Mouse (Mus musculus): ENCODE measurements around the gene Cacng3. TPM values are rescaled to one million over a fixed set of nuclear protein-coding genes. Genes with fewer than 3 reads are reported as not detected.
A peak's percentile ranks its signal among the peaks of the same experiment; 100 is the strongest.

Cacng3 gene
- polyA plus RNA-seq, 1 experiment from 2014 or later: 2.6 TPM

DNA sequence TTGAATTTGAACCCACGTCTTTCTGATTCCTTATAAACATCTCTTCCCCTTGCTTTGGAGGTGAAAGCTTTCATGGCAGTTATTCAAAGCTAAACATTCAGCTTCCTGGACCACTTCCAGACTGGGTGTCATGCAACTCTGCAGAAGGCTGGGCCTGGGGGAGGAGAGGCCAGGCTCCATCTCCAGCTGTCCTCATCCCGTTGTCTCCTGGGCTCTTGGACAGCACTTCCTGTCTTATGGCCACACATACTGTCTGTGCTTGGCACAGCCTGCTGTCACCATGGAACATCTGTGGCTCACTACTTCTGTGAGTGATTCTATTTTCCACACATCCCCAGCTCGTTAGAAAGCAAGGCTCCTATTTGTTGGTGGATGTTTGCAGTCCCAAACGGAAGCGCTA is 31.5 kb downstream of the Cacng3 start:
- H3K4me2 ChIP-seq: no peak overlapping the region
- H3K27ac ChIP-seq (ENCODE audit: low read depth, low read length): no peak overlapping the region
- no peaks in the 10 kb centered on the region for H3K4me1 ChIP-seq (ENCODE audit: control insufficient read depth, insufficient read depth, low read length)
- H3K9me3 ChIP-seq (ENCODE audit: control insufficient read depth, low read length): no peaks in the 10 kb centered on the region
- H3K4me3 ChIP-seq (ENCODE audit: low read depth, low read length): no peak overlapping the region
- no peak overlapping the region for H3K9ac ChIP-seq (ENCODE audit: low read length)
- peak; percentile 23 for DNase-seq (ENCODE audit: low spot score, missing footprints)
- no peaks in the 10 kb centered on the region for H3K27me3 ChIP-seq (ENCODE audit: control insufficient read depth, insufficient read depth, low read length)
- 85% methylated on average over 5 of the region's 5 CpGs for WGBS
- H3K36me3 ChIP-seq (ENCODE audit: control insufficient read depth, insufficient read depth, low read length): no peaks in the 10 kb centered on the region
- no peak for ATAC-seq (ENCODE audit: low FRiP score)

DNA sequence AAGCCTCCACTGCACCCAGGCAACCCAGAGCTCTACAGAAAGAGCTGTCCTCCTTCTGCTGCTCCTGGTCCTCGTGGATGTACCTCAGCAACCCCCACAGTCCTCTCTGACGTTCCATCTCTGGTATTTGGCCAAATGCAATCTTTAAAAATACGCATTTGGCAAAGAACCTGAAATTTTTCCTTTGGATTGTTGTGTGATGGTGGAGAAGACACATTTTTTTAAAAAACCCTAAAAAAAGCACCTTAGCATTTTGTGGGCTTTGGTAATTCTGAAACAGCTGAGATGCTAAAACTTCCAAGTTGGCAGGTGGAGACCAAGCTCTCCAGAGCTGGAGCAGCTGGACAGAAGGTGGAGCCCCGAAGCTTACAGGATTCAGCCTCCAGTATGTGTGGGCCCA is 32.2 kb downstream of the Cacng3 start:
- DNase-seq (ENCODE audit: low spot score, missing footprints): no peak
- Histone ChIP-seq H3K27ac (ENCODE audit: low read depth, low read length) (no peak overlapping the region), H3K27me3 (ENCODE audit: control insufficient read depth, insufficient read depth, low read length) (no peaks in the 10 kb centered on the region), H3K9ac (ENCODE audit: low read length) (no peak overlapping the region), H3K4me2 (no peak overlapping the region), H3K4me3 (ENCODE audit: low read depth, low read length) (no peak overlapping the region), H3K4me1 (ENCODE audit: control insufficient read depth, insufficient read depth, low read length) (no peaks in the 10 kb centered on the region), H3K36me3 (ENCODE audit: control insufficient read depth, insufficient read depth, low read length) (no peaks in the 10 kb centered on the region), H3K9me3 (ENCODE audit: control insufficient read depth, low read length) (no peaks in the 10 kb centered on the region)
- ATAC-seq (ENCODE audit: low FRiP score): no peak
- 87% methylated on average over 4 of the region's 4 CpGs for WGBS

DNA sequence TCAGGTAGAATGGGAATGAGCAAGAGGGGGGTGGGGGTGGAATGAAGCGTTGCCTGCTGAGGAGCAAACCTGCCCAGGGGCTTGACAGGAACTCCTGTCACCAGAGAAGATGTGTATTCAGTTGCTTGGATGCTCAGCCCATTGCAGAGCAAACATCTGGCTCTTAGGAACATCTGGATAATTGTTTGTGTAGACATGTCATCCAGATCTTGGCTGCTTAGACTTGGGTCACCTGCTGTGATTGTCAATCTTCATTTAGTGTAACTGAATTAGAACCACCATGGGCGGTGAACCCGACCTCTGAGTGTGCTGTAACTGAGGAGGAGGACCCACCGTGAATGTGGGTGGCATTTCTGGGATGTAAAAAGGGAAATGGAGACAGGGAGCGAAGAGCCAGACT is 36.4 kb downstream of the Cacng3 start:
- no peak overlapping the region for H3K4me2 ChIP-seq
- H3K27ac ChIP-seq (ENCODE audit: low read depth, low read length): no peak overlapping the region
- DNase-seq (ENCODE audit: low spot score, missing footprints): no peak
- no peaks in the 10 kb centered on the region for H3K36me3 ChIP-seq (ENCODE audit: control insufficient read depth, insufficient read depth, low read length)
- WGBS: 59% methylated on average over 5 of the region's 5 CpGs
- H3K4me1 ChIP-seq (ENCODE audit: control insufficient read depth, insufficient read depth, low read length): no peaks in the 10 kb centered on the region
- no peaks in the 10 kb centered on the region for H3K27me3 ChIP-seq (ENCODE audit: control insufficient read depth, insufficient read depth, low read length)
- ATAC-seq (ENCODE audit: low FRiP score): no peak
- H3K4me3 ChIP-seq (ENCODE audit: low read depth, low read length): no peak overlapping the region
- H3K9ac ChIP-seq (ENCODE audit: low read length): no peak overlapping the region
- no peaks in the 10 kb centered on the region for H3K9me3 ChIP-seq (ENCODE audit: control insufficient read depth, low read length)

DNA sequence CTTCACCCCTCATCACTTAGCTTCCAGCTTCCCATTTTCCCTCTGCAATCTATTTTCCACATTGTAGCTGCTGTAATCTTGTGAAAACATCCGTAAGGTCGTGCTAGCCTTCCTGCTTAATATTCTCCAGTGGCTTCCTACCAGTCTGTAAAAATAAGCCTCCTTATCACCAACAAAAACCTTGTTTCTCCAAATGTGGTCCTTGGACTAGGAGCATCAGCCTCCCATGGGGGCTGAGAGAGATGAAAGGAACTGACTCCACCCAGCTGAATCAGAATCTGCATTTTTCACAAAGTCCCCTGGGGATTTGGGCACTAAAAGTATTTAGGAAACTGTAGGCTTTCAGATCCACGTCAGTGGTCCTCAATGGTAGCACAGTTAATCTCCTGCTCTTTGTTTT is 46.0 kb downstream of the Cacng3 start:
- Histone ChIP-seq H3K9ac (ENCODE audit: low read length) (no peak overlapping the region), H3K27ac (ENCODE audit: low read depth, low read length) (no peak overlapping the region), H3K4me2 (no peak overlapping the region), H3K9me3 (ENCODE audit: control insufficient read depth, low read length) (no peaks in the 10 kb centered on the region), H3K36me3 (ENCODE audit: control insufficient read depth, insufficient read depth, low read length) (no peaks in the 10 kb centered on the region), H3K27me3 (ENCODE audit: control insufficient read depth, insufficient read depth, low read length) (no peaks in the 10 kb centered on the region), H3K4me3 (ENCODE audit: low read depth, low read length) (no peak overlapping the region), H3K4me1 (ENCODE audit: control insufficient read depth, insufficient read depth, low read length) (no peaks in the 10 kb centered on the region)
- ATAC-seq (ENCODE audit: low FRiP score) (no peak), DNase-seq (ENCODE audit: low spot score, missing footprints) (no peak)
- 23% methylated on average over 3 of the region's 3 CpGs for WGBS

DNA sequence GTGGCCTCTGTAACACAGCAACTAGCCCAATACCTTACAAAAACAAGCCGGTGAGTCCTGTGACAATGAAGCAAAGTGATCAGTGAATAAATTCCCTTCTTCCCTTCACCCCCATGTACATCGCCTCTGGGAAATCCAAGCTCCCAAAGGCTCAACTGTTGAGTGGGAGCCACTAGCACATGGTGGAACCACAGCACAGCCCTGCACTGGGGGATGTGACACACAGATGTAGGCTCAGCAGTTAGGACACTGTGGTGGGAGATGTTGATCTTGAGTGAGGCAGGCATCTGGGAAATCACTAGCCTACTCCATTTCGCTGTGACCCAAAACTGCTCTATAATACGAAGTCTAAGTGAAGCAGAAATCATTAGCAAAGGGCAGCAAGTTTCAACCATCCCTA is 48.2 kb downstream of the Cacng3 start:
- no peaks in the 10 kb centered on the region for H3K36me3 ChIP-seq (ENCODE audit: control insufficient read depth, insufficient read depth, low read length)
- no peaks in the 10 kb centered on the region for H3K9me3 ChIP-seq (ENCODE audit: control insufficient read depth, low read length)
- H3K27ac ChIP-seq (ENCODE audit: low read depth, low read length): no peak overlapping the region
- no peak overlapping the region for H3K9ac ChIP-seq (ENCODE audit: low read length)
- DNase-seq (ENCODE audit: low spot score, missing footprints) (no peak), ATAC-seq (ENCODE audit: low FRiP score) (no peak)
- H3K4me2 ChIP-seq: no peak overlapping the region
- no peaks in the 10 kb centered on the region for H3K4me1 ChIP-seq (ENCODE audit: control insufficient read depth, insufficient read depth, low read length)
- no peak overlapping the region for H3K4me3 ChIP-seq (ENCODE audit: low read depth, low read length)
- 92% methylated on average over 4 of the region's 4 CpGs for WGBS
- no peaks in the 10 kb centered on the region for H3K27me3 ChIP-seq (ENCODE audit: control insufficient read depth, insufficient read depth, low read length)

DNA sequence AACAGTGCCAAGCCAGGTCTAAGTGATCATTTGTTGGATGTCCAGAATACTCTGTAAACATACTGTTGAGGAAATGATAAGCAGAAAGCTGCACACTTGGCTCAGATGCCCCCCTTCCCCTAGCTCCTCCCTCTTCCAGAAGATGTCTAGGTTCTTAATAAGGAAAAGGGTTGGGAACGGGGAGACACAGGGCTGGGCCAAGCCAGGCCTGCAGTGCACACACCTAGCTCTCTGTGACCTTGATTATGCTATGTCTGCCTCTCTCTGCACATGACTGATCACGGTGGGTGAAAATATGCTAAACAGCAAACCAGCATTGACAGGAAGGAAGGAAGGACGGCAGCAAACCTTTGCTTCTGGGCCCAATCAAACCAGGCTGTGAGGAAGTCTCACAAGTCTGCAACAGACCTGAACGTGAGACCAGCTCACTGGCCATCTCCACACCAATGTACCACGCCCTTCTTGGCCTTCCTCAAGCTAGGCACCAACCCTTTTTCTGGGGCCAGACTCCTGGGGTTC is 53.1 kb downstream of the Cacng3 start:
- H3K27ac ChIP-seq (ENCODE audit: low read depth, low read length): no peak overlapping the region
- H3K27me3 ChIP-seq (ENCODE audit: control insufficient read depth, insufficient read depth, low read length): no peaks in the 10 kb centered on the region
- H3K9ac ChIP-seq (ENCODE audit: low read length): no peak overlapping the region
- no peak overlapping the region for H3K4me2 ChIP-seq
- no peaks in the 10 kb centered on the region for H3K4me1 ChIP-seq (ENCODE audit: control insufficient read depth, insufficient read depth, low read length)
- no peak overlapping the region for H3K4me3 ChIP-seq (ENCODE audit: low read depth, low read length)
- DNase-seq (ENCODE audit: low spot score, missing footprints) (no peak), ATAC-seq (ENCODE audit: low FRiP score) (no peak)
- 51% methylated on average over 5 of the region's 5 CpGs for WGBS
- H3K36me3 ChIP-seq (ENCODE audit: control insufficient read depth, insufficient read depth, low read length): no peaks in the 10 kb centered on the region
- H3K9me3 ChIP-seq (ENCODE audit: control insufficient read depth, low read length): no peaks in the 10 kb centered on the region

DNA sequence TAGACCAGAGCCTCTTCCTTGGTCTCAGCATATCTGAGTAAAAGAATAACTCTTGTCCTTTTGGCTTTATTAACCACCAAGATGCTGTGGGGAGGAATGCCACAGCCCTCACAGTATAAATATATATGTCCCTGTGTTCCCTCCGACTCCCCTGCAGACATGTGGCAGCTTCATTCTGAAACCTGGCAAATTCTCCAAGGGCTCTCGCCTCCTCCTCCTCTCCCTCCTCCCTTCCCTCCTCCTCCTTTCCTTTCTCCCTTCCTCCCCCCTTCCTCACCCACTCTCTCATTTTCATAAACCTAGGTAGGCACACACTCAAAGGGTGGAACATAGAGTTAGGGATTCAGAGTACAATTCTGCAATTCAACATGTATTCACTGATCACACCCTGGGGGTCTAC is 56.1 kb downstream of the Cacng3 start:
- Histone ChIP-seq H3K27me3 (ENCODE audit: control insufficient read depth, insufficient read depth, low read length) (no peaks in the 10 kb centered on the region), H3K27ac (ENCODE audit: low read depth, low read length) (no peak overlapping the region), H3K9ac (ENCODE audit: low read length) (no peak overlapping the region), H3K36me3 (ENCODE audit: control insufficient read depth, insufficient read depth, low read length) (no peaks in the 10 kb centered on the region), H3K4me2 (no peak overlapping the region), H3K9me3 (ENCODE audit: control insufficient read depth, low read length) (no peaks in the 10 kb centered on the region), H3K4me3 (ENCODE audit: low read depth, low read length) (no peak overlapping the region), H3K4me1 (ENCODE audit: control insufficient read depth, insufficient read depth, low read length) (no peaks in the 10 kb centered on the region)
- no peak for DNase-seq (ENCODE audit: low spot score, missing footprints)
- ATAC-seq (ENCODE audit: low FRiP score): no peak
- 77% methylated on average over 2 of the region's 2 CpGs for WGBS

DNA sequence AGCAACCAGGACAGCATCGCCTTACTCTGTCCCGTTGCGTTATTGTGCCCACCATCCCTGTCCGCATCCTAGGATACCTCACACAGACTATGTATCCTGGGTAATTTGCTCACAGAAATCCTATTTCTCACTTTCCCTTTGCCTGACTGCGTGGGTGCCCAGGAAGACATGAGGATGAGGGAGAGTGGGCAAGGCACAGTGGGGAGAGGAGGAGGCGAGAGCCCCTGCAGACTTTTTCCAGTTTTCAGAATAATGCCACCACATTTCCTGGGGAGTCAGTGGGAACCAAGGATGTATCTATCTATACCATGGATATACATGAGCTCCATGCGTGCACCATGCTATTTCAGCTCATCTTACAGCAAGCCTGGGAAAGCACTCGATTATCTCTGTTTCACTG is 57.9 kb downstream of the Cacng3 start:
- DNase-seq (ENCODE audit: low spot score, missing footprints): no peak
- 92% methylated on average over 8 of the region's 8 CpGs for WGBS
- Histone ChIP-seq H3K4me1 (ENCODE audit: control insufficient read depth, insufficient read depth, low read length) (no peaks in the 10 kb centered on the region), H3K4me3 (ENCODE audit: low read depth, low read length) (no peak overlapping the region), H3K9me3 (ENCODE audit: control insufficient read depth, low read length) (no peaks in the 10 kb centered on the region), H3K4me2 (no peak overlapping the region), H3K36me3 (ENCODE audit: control insufficient read depth, insufficient read depth, low read length) (no peaks in the 10 kb centered on the region), H3K9ac (ENCODE audit: low read length) (no peak overlapping the region), H3K27ac (ENCODE audit: low read depth, low read length) (no peak overlapping the region), H3K27me3 (ENCODE audit: control insufficient read depth, insufficient read depth, low read length) (no peaks in the 10 kb centered on the region)
- no peak for ATAC-seq (ENCODE audit: low FRiP score)

DNA sequence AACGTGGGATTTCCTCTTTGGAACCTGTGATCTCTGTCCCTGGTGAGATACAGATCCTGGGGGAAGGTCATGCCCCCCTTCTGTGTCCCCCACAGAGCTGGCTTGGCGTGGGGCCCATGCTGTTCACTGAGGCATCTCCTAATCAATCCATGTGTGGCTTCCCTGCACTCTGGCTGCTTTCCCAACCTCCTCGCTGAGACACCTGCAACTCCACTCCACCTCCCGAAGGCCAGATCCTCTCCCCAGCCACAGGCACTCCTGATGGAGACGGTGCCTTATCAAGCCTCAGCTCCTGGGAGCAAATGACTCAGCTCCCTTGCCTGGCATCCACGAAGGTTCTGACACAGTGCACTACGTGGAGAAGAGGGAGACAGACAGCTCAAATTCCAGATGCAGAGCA is 58.6 kb downstream of the Cacng3 start:
- ATAC-seq (ENCODE audit: low FRiP score) (no peak), DNase-seq (ENCODE audit: low spot score, missing footprints) (no peak)
- Histone ChIP-seq H3K9ac (ENCODE audit: low read length) (no peak overlapping the region), H3K27me3 (ENCODE audit: control insufficient read depth, insufficient read depth, low read length) (no peaks in the 10 kb centered on the region), H3K4me1 (ENCODE audit: control insufficient read depth, insufficient read depth, low read length) (no peaks in the 10 kb centered on the region), H3K9me3 (ENCODE audit: control insufficient read depth, low read length) (no peaks in the 10 kb centered on the region), H3K27ac (ENCODE audit: low read depth, low read length) (no peak overlapping the region), H3K36me3 (ENCODE audit: control insufficient read depth, insufficient read depth, low read length) (no peaks in the 10 kb centered on the region), H3K4me2 (no peak overlapping the region), H3K4me3 (ENCODE audit: low read depth, low read length) (no peak overlapping the region)
- WGBS: 45% methylated on average over 7 of the region's 7 CpGs

DNA sequence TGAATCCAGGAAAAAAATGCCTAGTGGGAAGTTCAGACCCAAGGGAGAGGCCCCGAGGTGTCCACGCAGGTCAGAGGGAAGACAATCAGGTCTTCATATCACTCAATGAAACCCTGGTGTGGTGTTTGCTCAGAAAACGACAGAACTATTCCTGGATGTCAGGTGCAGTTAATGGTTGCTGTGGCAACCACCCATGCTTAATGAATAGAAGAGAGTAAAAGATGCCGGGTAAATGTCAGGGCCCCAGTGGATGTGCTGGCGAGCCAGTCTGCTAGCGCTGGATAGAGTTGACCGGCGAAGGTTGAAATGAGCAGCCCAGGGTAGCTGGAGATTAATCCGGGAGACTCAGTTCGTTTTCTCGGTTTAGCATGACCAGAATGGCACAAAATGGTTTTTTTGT is 65.0 kb downstream of the Cacng3 start:
- no peaks in the 10 kb centered on the region for H3K36me3 ChIP-seq (ENCODE audit: control insufficient read depth, insufficient read depth, low read length)
- H3K27ac ChIP-seq (ENCODE audit: low read depth, low read length): 0 out of 2 replicates have a peak overlapping the region, but pooled peaks have one; percentile 9
- H3K4me3 ChIP-seq (ENCODE audit: low read depth, low read length): no peak overlapping the region
- 0 out of 2 replicates have a peak, but pooled peaks cover 2% of the 10 kb centered on the region for H3K4me1 ChIP-seq (ENCODE audit: control insufficient read depth, insufficient read depth, low read length)
- no peak overlapping the region for H3K4me2 ChIP-seq
- ATAC-seq (ENCODE audit: low FRiP score) (peak; percentile 62; the same call in 1 of the 2 replicates), DNase-seq (ENCODE audit: low spot score, missing footprints) (no peak)
- H3K9me3 ChIP-seq (ENCODE audit: control insufficient read depth, low read length): no peaks in the 10 kb centered on the region
- no peaks in the 10 kb centered on the region for H3K27me3 ChIP-seq (ENCODE audit: control insufficient read depth, insufficient read depth, low read length)
- 46% methylated on average over 11 of the region's 11 CpGs for WGBS
- H3K9ac ChIP-seq (ENCODE audit: low read length): no peak overlapping the region
